Mouse (Mus musculus) small intestine, adult 2 months (tissue): ENCODE data around the gene Car1.

ENCODE experiments used
- CTCF ChIP-seq: fragments of 200-500 bp; IDR thresholded peaks from 2 replicates; pipeline ENCODE4 v1.5.1; 2012; ENCODE audit warnings: low read depth, mild to moderate bottlenecking, control low read depth, inconsistent platforms, low read length, moderate library complexity, mixed read lengths; ENCODE audit not compliant: insufficient replicate concordance, insufficient read length; ENCODE audit errors: extremely low read depth
- POLR2A ChIP-seq: fragments of 200-500 bp; IDR thresholded peaks from 2 replicates; pipeline ENCODE4 v1.6.1; 2012; ENCODE audit warnings: low read depth, mild to moderate bottlenecking, control low read depth, inconsistent platforms, low read length, moderate library complexity

DNA sequence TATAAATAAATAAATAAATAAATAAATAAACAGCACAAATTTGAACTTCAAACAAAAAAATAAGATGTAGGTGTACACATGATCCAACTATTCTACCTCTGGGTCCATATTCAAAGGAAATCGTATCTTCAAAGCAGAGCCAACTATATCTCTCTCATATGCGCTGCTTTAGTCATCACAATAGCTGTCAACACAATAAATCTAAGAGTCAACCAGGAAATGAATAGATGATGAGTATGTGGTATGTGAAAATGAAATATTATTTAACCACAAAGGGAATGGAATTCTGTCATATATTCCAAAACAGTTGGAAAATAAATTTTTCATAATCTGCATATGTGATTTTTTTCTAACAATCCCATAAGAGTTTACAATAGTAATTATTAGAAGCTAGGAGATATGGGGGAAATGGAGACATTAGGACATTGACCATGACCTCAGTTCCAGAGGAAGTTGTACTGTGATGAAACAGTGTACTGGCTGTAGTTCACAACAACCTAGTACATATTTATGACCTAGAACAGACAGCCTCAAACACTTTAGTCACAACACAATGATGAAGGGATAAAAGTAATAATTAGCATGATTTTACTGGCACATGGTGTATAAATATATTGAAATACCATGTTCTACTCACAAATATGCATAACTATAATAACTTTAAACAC, 40.6 kb upstream of the Car1 start:
- no peak for TF ChIP-seq CTCF
- TF ChIP-seq POLR2A = no peak
